Mouse (Mus musculus): ENCODE data around the gene Cadm3. TPM values are rescaled to one million over a fixed set of nuclear protein-coding genes. Genes with fewer than 3 reads are reported as not detected.

The Cadm3 gene
- polyA plus RNA-seq (2012): 0.01 and 0.05 TPM in 2 replicates

GRCm38 (mm10) chr1:173367356-173368046, at the start of gene Cadm3:
Gene Cadm3 (minus strand): TSS chr1:173367695.
- Histone ChIP-seq H3K9me3 (ENCODE audit: control insufficient read depth, low read length) (peaks cover 5% of the 10 kb centered on the region; the same call in 1 of the 2 replicates), H3K4me1 (ENCODE audit: control insufficient read depth) (peaks cover 21% of the 10 kb centered on the region), H3K36me3 (ENCODE audit: control insufficient read depth) (no peaks in the 10 kb centered on the region), H3K4me3 (replicated peaks) (no peak within 1 kb of the TSS), H3K27me3 (ENCODE audit: control insufficient read depth) (peaks cover 67% of the 10 kb centered on the region)
- no peak for TF ChIP-seq TAL1 (IDR thresholded peaks at IDR 0.05; ENCODE audit: low read length)
- TF ChIP-seq GATA1 (IDR thresholded peaks at IDR 0.05; ENCODE audit: low read length): no peak

- no peaks in the 10 kb centered on the region for H3K9me3 ChIP-seq (ENCODE audit: control insufficient read depth, low read length)
- no peak for TF ChIP-seq TAL1 (IDR thresholded peaks at IDR 0.05; ENCODE audit: low read length)
- no peak for TF ChIP-seq GATA1 (IDR thresholded peaks at IDR 0.05; ENCODE audit: low read length)
Measured at GRCm38 (mm10) chr1:173414631-173415030, 47.1 kb upstream of the Cadm3 start.

DNA sequence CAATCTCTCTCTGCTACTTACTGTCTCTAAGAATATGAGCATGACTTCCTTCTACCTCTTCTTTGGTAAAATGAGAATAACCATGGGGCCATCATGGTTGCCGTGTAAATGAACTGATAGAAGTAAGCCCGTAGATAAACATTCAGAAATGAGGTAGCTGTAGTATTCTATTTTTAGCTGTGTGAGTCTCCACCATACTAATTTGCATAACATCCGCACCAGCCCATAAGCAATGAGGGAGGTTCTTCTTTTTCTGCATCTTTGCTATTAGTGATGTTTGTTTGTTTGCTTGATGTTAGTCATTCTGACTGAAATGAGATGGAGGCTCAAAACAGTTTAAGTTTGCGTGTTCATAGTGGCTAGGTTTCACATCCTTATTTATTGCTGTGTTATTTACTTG, 44.4 kb upstream of the Cadm3 start:
- Histone ChIP-seq H3K27me3 (ENCODE audit: control insufficient read depth) (no peaks in the 10 kb centered on the region), H3K36me3 (ENCODE audit: control insufficient read depth) (no peaks in the 10 kb centered on the region), H3K9me3 (ENCODE audit: control insufficient read depth, low read length) (no peaks in the 10 kb centered on the region), H3K4me1 (ENCODE audit: control insufficient read depth) (no peaks in the 10 kb centered on the region), H3K4me3 (replicated peaks) (no peak overlapping the region)
- TF ChIP-seq GATA1 (IDR thresholded peaks at IDR 0.05; ENCODE audit: low read length) (no peak), TAL1 (IDR thresholded peaks at IDR 0.05; ENCODE audit: low read length) (no peak)

More at GRCm38 (mm10) chr1:173414631-173415030, 47.1 kb upstream of the Cadm3 start:
- Histone ChIP-seq H3K36me3 (ENCODE audit: control insufficient read depth) (no peaks in the 10 kb centered on the region), H3K4me3 (replicated peaks) (no peak overlapping the region), H3K4me1 (ENCODE audit: control insufficient read depth) (no peaks in the 10 kb centered on the region), H3K27me3 (ENCODE audit: control insufficient read depth) (no peaks in the 10 kb centered on the region)

DNA sequence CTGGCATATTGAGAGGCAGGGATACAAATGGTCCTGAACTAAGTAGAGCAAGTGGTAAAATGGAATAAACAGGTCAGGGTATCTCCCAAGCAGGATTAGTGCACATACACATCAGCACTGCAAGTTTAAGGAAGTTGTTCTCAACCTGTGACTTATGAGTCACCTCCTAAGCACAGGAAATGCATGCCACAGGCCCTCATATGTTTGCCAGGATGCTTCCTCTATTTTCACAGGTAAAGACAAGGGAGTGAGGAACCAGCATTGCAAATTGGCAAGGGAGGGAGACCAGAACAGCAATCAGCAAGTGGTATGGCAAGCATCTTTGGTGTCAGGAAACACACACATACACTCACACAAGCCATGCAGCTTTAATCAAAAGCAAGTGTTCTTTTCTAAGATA, 41.6 kb upstream of the Cadm3 start:
- no peaks in the 10 kb centered on the region for H3K36me3 ChIP-seq (ENCODE audit: control insufficient read depth)
- no peak overlapping the region for H3K4me3 ChIP-seq (replicated peaks)
- H3K27me3 ChIP-seq (ENCODE audit: control insufficient read depth): no peaks in the 10 kb centered on the region
- no peaks in the 10 kb centered on the region for H3K4me1 ChIP-seq (ENCODE audit: control insufficient read depth)
- no peaks in the 10 kb centered on the region for H3K9me3 ChIP-seq (ENCODE audit: control insufficient read depth, low read length)
- TF ChIP-seq TAL1 (IDR thresholded peaks at IDR 0.05; ENCODE audit: low read length): no peak
- no peak for TF ChIP-seq GATA1 (IDR thresholded peaks at IDR 0.05; ENCODE audit: low read length)

GRCm38 (mm10) chr1:173404696-173405309, 37.3 kb upstream of the Cadm3 start:
- TF ChIP-seq TAL1 (IDR thresholded peaks at IDR 0.05; ENCODE audit: low read length) (no peak), GATA1 (IDR thresholded peaks at IDR 0.05; ENCODE audit: low read length) (no peak)
- Histone ChIP-seq H3K27me3 (ENCODE audit: control insufficient read depth) (no peaks in the 10 kb centered on the region), H3K4me3 (replicated peaks) (no peak overlapping the region), H3K9me3 (ENCODE audit: control insufficient read depth, low read length) (no peaks in the 10 kb centered on the region), H3K4me1 (ENCODE audit: control insufficient read depth) (no peaks in the 10 kb centered on the region), H3K36me3 (ENCODE audit: control insufficient read depth) (no peaks in the 10 kb centered on the region)

GRCm38 (mm10) chr1:173398323-173398970, 31.0 kb upstream of the Cadm3 start:
- H3K4me3 ChIP-seq (replicated peaks): no peak overlapping the region
- H3K9me3 ChIP-seq (ENCODE audit: control insufficient read depth, low read length): no peaks in the 10 kb centered on the region
- TF ChIP-seq TAL1 (IDR thresholded peaks at IDR 0.05; ENCODE audit: low read length) (no peak), GATA1 (IDR thresholded peaks at IDR 0.05; ENCODE audit: low read length) (no peak)

DNA sequence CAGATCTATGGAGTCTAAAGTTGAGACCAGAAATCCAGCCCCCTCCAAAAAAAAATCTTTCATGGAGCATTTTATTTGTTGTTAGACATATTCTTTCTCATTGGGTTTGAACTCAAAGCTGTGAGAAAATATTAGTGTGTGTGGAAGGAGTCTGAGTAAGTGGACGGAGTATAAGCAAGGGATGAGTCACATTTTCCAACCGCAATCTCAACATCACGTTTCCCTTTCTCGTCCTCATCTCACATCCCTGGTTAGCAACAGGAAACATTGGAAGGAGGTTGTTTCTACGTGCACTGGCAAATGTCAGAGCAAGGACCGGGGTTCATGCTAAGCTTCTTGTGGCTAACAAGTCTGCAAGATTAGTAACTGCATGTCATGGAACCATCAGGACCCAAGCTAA, 24.3 kb upstream of the Cadm3 start:
- Histone ChIP-seq H3K36me3 (ENCODE audit: control insufficient read depth) (no peaks in the 10 kb centered on the region), H3K4me3 (replicated peaks) (no peak overlapping the region), H3K27me3 (ENCODE audit: control insufficient read depth) (no peaks in the 10 kb centered on the region; the same call in 1 of the 2 replicates), H3K4me1 (ENCODE audit: control insufficient read depth) (no peaks in the 10 kb centered on the region), H3K9me3 (ENCODE audit: control insufficient read depth, low read length) (no peaks in the 10 kb centered on the region)
- TF ChIP-seq GATA1 (IDR thresholded peaks at IDR 0.05; ENCODE audit: low read length) (no peak), TAL1 (IDR thresholded peaks at IDR 0.05; ENCODE audit: low read length) (no peak)

More at GRCm38 (mm10) chr1:173398323-173398970, 31.0 kb upstream of the Cadm3 start:
- no peaks in the 10 kb centered on the region for H3K27me3 ChIP-seq (ENCODE audit: control insufficient read depth)
- H3K36me3 ChIP-seq (ENCODE audit: control insufficient read depth): no peaks in the 10 kb centered on the region
- H3K4me1 ChIP-seq (ENCODE audit: control insufficient read depth): no peaks in the 10 kb centered on the region

- TF ChIP-seq GATA1 (IDR thresholded peaks at IDR 0.05; ENCODE audit: low read length) (no peak), TAL1 (IDR thresholded peaks at IDR 0.05; ENCODE audit: low read length) (no peak)
- no peaks in the 10 kb centered on the region for H3K36me3 ChIP-seq (ENCODE audit: control insufficient read depth)
- no peaks in the 10 kb centered on the region; the same call in 1 of the 2 replicates for H3K27me3 ChIP-seq (ENCODE audit: control insufficient read depth)
- no peaks in the 10 kb centered on the region for H3K9me3 ChIP-seq (ENCODE audit: control insufficient read depth, low read length)
- H3K4me3 ChIP-seq (replicated peaks): no peak overlapping the region
- H3K4me1 ChIP-seq (ENCODE audit: control insufficient read depth): no peaks in the 10 kb centered on the region
Measured at GRCm38 (mm10) chr1:173389901-173390401, 22.5 kb upstream of the Cadm3 start.

GRCm38 (mm10) chr1:173389431-173389830, 21.9 kb upstream of the Cadm3 start:
- Histone ChIP-seq H3K27me3 (ENCODE audit: control insufficient read depth) (no peaks in the 10 kb centered on the region; the same call in 1 of the 2 replicates), H3K4me3 (replicated peaks) (no peak overlapping the region), H3K4me1 (ENCODE audit: control insufficient read depth) (no peaks in the 10 kb centered on the region), H3K36me3 (ENCODE audit: control insufficient read depth) (no peaks in the 10 kb centered on the region), H3K9me3 (ENCODE audit: control insufficient read depth, low read length) (no peaks in the 10 kb centered on the region)
- TF ChIP-seq GATA1 (IDR thresholded peaks at IDR 0.05; ENCODE audit: low read length) (no peak), TAL1 (IDR thresholded peaks at IDR 0.05; ENCODE audit: low read length) (no peak)
